Mouse (Mus musculus) bone marrow macrophage, adult 2 months (primary cell): ENCODE data around the gene Nup188.

Source experiments
- CTCF ChIP-seq: IDR thresholded peaks from 2 replicates; pipeline ENCODE4 v1.5.1; 2012; ENCODE audit warnings: low read depth, mild to moderate bottlenecking, low read length, moderate library complexity
- POLR2A ChIP-seq: IDR thresholded peaks from 2 replicates; pipeline ENCODE4 v1.6.1; 2012; ENCODE audit warnings: mild to moderate bottlenecking, low read depth, low read length, borderline replicate concordance

DNA sequence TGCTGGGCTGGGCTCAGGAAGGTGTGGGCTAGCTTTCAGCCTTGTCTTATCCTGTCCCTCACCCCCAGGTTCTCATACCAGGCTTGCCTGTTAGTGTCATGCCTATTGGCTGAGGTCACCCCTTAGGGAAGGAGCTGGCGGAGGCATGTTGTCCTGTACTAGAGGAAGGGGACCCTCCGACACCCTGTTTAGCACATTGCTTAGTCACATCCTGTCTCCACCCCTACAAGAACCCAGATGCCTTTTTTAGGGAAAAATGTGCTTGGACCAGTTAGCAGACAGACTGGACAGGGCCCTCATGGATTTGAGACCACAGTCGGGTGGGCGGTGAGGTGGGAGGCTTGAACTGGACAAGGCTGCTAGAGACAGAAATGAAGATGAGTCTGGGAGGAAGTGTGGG lies 27.6 kb upstream of the Nup188 start:
- TF ChIP-seq CTCF = no peak
- TF ChIP-seq POLR2A = no peak
